Mouse (Mus musculus): ENCODE measurements at regions not wholly inside any gene's neighbourhood (a gene's known extent, or its start where the extent isn't known, plus 50 kb on each side); places are given as distances from the start of the nearest gene placed in this dataset.

GRCm38 (mm10) chr3:8257293-8257692 is 1352.6 kb downstream of the Zfp704 start:
- TF ChIP-seq POLR2A (IDR thresholded peaks at IDR 0.05; ENCODE audit: borderline replicate concordance, insufficient read depth, low read length) (no peak), CTCF (IDR thresholded peaks at IDR 0.05; ENCODE audit: borderline replicate concordance, insufficient read depth, low read depth, low read length) (no peak)

Data from cerebellum, adult 2 months (tissue).